Mouse (Mus musculus) mouse embryonic stem cell (cell line): ENCODE results near the gene Marco.

Experiments
- in situ Hi-C, 2 experiments: fragments of 300-500 bp; cut with MboI; formaldehyde crosslinking; loops; 1 replicate in 1 of 2; 3 replicates in 1 of 2; pipeline ENCODE4 v1.14.3; 2019 to 2020; ENCODE audit warnings: low sequenced_read_pairs in 2 of 2, low pct_unique_long_range_greater_than_20kb in 1 of 2, mixed read lengths in 1 of 2; ENCODE audit not compliant: unreplicated experiment in 1 of 2

The Marco gene

DNA sequence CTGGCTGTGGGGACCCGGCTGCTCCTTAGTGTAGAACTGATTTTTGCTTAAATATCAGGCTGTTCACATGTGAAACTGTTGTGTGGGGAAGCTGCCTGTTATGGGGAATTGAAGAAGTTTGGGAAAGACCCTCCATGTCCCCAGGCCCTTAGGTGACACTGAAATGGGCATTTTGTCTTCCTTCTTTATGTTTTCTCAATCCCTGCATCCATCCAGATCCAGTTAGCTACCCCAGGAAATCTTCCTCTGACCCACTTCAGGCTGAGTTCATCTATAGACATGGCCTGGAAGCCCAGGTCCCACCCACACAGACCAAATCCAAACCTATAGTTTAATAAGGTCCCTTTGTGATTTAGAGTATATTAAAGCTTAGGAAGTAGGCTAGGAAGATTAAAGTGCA is at the start of gene Marco:
Marco (minus strand) TSS at position 101 of the 400 bp plus-strand sequence.
- in situ Hi-C loops, result no loop called here

DNA sequence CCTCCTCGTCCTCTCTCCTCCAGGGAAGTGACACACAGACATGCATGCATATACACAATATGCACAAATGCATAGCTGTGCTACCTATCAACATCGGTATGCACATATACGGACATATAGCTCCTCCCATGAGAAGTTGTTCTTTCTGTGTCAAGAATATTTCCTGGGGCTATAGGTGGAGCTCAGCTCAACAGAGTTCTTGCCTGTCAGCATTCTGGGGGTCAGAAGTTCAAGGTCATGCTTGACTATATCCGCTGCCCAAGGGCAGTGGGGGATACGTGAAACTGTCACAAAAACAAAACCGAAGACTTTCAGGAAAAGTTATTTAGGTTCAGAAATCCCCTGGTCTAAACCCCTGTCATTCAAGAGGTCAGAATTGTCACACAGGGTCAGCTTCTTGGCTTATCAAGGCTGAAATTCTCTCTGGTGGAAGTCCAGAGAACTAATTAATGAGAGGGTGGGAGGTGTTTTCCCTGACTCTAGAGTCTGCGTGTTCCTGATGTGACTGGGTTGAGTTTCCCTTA is 34.7 kb upstream of the Marco start:
- in situ Hi-C loops, result loop anchor here (10.0 to 25.0 kb wide), 3 partner anchors 327 to 515 kb away; no protein-coding TSS in a partner anchor

DNA sequence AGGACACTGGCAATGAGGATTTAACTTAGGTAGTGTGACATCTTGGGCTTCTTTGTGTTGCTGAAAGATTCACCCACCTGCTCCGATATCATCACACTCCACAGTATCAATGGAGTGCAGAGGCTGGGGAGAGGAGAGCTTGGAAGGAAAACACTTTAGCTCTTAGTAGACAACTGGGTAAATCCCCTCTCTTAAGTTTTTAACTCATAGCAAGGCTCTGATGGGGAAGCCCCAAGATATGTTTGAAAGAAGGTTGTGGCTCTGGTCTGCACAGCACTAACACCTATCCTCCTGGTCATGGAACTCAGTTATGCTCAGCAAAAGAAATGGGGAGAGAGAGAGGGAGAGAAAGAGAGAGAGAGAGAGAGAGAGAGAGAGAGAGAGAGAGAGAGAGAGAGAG is 32.2 kb upstream of the Marco start:
- in situ Hi-C loops, result loop anchor here (25.0 kb wide), 2 partner anchors 325 to 350 kb away; no protein-coding TSS in a partner anchor

DNA sequence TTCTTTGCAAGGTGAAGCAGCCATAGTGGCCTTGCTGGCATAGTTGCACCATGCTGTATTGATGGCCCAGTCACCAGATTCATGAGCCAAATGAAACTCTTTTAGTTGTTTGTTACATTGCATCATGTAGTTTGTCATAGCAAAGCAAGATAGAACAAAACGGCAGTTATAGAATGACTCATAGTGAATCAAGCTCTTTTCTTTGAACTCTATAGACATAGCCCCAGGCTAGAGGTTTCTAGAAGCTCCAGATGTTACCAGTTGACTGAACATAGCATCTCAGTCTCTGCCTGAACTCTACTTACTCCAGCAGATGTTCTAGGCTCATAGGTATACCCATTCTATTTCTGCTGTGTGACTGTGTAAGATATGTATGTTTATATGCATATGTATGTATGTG is 31.1 kb upstream of the Marco start:
- in situ Hi-C loops, result loop anchor here (25.0 kb wide), 2 partner anchors 324 to 349 kb away; no protein-coding TSS in a partner anchor

DNA sequence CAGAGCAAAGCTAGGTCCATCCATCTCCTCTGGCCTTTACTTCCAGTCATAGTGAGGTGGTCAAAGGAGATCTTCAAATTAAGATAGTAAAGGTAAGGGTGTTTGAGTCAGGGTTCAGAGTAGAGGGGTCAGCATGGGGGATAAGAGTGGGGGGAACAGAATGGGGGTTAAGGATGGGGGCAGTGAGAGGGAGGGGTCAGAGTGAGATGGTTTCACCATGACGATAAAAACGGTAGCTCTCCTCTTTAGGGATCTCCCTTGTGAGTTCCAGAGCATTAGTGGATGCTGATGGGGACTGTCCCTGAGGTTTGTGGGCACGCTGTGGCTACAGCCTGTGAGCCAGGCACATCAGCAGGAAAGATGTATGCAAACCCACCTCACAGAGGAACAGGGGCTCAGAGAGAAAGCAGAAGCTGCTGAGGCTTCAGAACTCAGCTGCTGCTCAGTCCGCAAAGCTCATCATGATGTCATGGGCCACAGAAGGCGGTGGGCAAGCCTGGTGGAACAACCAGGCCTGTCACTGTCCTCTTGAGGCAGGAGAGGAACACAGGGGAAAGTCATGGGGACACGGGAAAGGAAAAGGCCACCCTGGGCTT is 27.6 kb upstream of the Marco start:
- in situ Hi-C loops, result loop anchor here (25.0 kb wide), 2 partner anchors 320 to 345 kb away; no protein-coding TSS in a partner anchor

DNA sequence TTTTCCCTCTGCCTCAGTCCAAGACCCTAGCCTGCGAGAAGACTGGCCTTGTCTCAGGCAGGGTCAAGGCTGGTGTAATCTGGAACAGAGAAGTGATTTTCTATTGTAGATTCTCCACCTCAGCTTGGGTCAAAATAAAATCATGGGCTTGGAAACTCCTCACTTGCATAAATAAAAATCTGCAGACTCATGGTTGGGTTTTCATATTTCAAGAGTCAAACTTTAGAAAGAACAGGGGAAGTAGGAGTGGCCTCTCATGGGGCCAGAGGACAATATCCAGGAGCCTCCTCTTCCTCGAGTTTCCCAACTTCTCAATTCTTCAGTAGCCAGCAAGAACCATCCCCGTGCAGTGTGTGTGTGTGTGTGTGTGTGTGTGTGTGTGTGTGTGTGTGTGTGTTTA is 26.9 kb upstream of the Marco start:
- in situ Hi-C loops, result loop anchor here (25.0 kb wide), 2 partner anchors 319 to 344 kb away; no protein-coding TSS in a partner anchor

DNA sequence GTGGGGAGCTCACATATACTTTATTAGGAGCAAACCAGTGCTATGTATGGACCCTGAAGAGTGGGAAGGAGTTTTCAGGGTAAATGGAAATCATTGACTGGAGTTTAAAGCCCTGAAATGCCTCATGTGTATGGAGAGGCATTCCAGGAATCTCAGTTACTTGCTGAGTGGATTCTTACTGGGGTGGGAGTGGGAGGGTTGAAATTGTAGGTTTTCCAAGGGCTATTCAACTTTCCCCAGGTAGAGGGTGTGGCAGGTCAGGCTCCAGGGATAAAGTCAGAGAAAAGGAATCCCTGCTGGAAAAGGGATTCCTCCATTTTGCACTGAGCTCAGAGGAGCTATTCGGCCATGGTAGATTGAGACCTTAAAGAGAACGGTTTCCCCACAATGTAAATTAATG is 25.1 kb upstream of the Marco start:
- in situ Hi-C loops, result loop anchor here (25.0 kb wide), 2 partner anchors 318 to 343 kb away; no protein-coding TSS in a partner anchor

DNA sequence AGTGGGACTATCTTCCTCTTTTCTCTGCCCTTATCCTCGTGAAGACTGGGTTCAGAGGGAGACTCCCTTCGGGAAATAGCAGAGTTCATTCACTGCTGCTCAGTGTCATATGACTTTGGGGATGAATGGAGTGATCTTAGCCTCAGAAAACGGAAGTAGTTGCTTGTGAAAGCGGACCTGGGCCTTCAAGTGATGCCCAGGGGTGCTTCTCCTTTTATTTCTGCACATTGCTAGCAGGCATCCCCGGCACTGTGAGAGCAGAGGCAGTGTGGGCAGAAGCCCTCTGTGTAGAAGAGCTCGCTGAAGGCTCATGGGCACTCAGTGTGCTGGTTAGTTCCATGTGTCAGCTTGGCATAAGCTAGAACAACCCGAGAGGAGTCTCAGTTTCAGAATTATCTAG is 12.8 kb upstream of the Marco start:
- in situ Hi-C loops, result no loop called here

DNA sequence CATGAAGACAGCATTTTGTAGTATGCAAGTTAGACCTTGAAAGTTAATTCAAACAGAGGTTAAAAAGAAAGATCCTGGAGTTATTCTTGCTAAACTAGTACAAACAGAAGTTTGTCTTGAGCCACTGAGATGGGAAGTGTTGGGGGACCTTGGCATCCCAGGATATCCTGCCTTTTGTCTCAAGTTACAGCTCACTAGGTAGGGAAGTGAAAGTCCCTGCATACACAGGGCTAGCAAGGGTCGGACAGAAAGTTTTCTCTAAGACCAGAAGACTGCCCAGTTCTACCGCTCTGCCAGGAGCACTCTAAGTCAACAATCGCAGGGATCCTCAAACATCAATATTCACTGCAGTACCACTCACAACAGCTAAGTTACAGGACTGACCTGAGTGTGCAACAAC is 5.5 kb upstream of the Marco start:
- in situ Hi-C loops, result no loop called here

DNA sequence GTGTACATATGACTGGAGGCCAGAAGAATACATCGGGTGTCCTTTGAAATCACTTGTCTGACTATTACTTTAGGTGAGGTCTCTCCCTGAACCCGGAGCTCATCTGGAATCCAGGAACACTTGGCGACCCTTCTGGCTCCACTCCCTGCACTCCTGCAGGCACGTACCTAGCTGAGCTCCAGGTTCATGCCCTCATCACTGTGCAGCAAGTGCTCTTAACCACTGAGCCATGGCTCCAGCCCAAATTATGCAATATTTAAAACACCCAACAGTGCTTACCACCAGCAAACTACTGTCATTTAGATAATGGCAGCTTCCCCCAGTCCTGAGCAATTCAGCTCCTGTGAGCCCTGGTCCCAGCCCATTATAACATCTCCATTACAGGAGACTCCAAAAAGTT is 4.2 kb upstream of the Marco start:
- in situ Hi-C loops, result no loop called here

DNA sequence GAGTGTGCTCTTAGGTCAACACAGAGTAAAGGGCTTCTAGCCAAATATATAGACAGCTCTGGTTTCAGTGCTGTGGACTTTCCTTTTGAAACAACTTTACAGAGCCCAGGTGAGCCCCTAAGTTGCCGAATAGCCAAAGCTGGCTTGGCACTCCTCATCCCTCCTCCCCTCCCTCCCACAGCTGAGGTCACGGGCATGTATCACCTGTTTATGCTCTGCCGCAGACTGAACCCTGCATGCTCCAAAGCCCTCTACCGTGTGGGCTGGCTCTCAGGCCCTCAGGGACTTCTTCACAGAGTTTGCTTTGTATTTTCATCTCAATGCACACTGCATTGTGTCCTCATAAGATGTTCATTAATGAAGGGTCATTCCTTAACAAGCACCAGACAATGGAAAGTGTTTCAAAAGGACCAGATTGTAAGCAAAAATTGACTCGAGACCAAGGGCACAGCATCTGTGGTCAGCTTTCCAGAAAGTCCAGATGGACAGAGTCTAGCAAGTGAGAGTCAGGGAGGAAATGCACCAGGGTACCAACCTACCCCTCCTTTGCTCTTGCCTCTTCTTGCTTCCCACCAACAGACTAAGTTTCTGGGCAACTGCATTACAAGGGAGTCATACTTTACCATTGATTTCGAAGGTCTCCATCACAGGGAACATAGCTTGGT is 646 bp downstream of the Marco start:
- in situ Hi-C loops, result no loop called here

DNA sequence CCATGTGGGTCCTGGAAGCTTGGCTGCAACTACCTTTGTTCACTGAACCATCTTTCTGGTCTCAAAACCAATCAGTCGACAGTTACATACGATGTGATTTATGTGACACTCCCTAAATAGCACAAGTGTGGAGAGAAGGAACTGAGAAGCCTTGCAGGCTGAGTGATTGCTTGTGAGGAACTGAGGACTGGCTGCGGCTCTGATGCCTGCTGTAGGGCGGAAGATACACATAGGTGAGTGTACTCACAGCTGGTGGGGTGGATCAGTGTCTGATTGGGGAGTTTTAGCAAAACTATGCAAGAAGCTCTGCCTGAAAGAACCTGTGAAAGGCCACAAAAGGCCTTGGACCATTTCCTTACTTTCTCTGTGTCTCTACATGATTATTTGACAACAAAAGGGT is 3.3 kb downstream of the Marco start:
- in situ Hi-C loops, result no loop called here

DNA sequence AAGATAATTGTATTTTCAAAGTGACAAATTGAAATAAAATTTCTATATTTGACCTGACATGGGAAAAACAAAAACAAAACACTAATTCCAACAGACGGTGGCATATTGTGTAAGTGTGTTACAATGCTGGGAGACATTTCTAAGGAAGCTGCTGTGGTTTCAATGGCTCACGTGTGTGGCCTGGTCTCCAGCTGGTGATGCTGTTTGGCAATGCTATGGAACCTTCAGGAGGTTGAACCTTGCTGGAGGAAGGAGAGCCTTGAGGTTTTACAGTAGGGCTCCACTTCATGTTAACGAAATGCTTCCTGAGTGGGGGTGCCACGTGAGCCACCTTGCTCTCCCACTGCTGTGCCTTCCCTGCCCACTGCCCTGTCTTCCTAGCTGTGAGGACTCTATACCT is 6.8 kb downstream of the Marco start:
- in situ Hi-C loops, result no loop called here

DNA sequence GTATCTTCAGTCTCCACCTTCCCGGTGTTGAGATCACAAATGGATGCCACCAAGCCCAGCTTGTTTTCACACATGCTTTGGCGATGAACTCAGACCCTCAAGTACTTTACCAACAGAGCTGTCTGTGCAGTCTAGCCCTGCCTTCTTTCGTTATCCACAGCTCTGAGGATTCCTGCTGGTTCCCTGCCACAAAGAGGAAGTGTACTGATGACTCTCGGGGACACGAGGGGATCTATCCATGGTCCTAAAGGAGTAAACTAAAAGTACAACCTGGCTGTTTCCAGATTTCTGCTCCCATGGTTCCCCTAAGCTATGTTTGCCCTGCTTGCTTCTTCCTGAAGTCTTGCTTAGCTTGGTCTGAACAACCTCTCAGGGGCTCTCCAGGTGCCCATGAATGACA is 23.9 kb downstream of the Marco start:
- in situ Hi-C loops, result no loop called here

DNA sequence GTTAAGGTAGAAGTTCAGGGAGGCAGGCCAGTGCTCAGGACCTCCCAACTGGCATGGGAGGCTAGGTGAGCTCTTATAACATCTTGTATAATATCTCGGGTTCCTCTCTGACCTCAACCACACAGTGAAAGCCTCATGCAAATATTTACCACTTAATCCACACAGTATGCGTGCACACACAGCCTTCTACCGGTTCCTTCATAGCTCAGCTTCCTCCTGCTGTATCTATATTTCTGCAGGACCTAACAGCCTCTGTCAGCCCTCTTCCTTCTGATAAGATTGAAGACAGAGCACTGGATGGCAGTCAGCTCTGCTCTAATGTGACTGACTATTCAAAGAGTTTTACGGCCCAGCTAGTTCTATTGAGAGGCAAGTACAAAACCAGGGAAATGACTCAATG is 30.0 kb downstream of the Marco start:
- in situ Hi-C loops, result loop anchor here in 1 of 2 experiments (10.0 kb wide), 1 partner anchor 80 kb away; no protein-coding TSS in a partner anchor

DNA sequence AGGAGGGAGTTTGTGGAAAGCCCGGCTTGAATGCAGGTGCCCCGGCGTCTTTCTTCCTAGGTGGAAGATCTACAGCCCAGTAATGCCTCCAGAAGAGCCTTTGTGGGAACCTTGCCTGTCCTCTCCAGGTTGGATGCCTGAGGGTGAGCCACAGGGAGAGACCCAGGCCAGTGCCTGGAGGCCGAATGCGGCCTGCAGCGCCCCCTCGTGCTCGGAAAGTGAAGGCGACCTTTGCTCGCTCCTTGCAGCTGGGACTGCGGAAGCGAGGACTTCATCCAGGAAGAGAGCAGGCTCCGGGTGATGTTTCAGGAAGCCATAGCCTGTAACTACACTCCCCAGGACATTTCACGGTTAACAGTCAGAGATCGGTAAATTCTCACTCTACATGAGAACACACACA is 35.9 kb downstream of the Marco start:
- in situ Hi-C loops, result loop anchor here in 1 of 2 experiments (5.0 kb wide), 1 partner anchor 102 kb away; no protein-coding TSS in a partner anchor

DNA sequence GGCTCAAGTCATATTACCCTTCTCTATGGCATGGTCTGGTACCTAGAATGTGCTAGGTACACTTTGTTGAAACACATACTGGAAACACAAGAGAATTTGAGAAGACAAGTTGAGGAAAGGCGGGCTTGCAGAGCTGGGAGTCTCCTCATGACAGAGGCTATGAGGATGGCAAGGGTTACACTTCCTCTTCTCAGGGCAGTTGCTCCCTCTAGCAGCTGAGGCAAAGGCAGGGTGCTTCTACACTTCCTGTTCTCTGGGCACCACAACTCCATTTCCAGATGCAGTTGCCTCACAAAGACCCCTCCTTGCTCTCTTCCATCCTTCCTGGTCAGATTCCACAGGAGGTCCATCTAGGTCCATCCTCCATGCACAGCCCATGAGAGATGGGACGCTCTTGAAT is 37.5 kb downstream of the Marco start:
- in situ Hi-C loops, result loop anchor here in 1 of 2 experiments (5.0 kb wide), 1 partner anchor 100 kb away; no protein-coding TSS in a partner anchor

DNA sequence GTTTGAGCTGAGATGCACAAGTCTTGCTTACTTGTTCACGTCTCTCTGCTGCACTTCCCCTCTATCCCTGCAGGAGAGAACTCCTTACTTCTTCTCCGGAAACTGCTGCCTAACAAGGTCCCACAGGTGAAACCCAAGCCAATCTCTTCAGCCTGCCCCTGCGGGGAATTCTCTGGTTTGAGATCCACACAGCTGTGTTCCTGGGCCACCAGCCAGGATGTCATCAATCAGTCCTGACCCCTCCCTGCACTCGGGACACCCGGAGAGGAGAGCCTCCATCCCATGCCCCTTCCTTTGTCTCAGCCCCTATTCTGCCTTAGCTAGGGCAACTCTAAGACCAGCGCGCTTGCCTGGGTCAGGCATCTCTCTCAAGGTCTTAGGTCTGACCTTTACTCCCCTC is 38.1 kb downstream of the Marco start:
- in situ Hi-C loops, result loop anchor here in 1 of 2 experiments (5.0 kb wide), 1 partner anchor 99 kb away; no protein-coding TSS in a partner anchor

DNA sequence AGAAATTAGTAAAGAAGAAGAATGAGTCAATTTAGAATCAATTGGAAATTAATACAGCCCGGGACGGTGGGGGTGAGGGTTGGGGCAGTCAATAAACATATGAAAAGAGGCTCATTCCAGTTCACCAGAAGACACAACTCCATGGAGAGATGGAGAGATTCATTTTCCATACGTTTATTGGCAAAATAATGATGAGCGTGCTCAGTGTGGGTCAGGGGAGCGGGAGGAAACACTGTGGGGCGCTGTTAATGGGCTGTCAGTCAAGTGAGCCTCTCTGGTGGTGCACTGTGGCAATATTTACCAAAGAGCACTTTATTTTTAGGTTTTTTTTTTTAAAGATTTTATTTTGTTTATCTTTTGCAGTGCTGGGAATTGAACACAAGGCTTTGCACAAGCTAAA is 45.8 kb downstream of the Marco start:
- in situ Hi-C loops, result no loop called here
